ENCODE assay signal across 22 mouse cellular contexts in the genomic region with DNA sequence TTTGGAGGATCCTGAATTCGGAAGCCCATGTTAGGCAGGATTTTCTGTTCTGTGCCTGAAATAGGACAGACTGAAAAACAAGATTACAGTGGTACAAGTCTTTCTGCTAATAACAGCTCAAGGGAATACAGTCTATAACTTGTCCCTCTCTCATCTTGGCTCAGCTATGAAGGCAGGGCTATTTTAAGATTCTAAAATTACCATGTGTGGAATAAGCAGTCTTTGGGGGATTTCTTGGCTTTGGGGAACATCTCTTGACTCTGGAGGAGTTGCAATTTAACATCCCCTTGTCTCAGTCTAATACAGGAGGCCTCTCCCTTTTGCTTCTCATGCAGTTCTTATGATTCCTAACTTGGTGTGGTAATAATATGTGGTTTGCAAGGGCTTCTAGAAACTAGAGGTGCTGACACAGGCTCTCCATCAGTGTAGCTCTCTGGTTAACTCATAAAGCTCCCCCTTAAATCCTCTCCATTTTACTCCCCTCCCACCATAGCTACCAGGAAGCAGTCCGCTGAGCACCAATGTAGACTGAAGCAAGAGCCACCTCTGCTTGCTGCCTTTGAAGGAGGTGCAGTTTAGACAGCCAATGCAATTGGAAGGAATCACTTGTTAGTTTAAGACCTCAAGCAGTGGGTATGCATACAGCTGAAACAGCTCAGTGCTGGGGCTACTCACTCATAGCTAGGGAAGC.
A peak's percentile ranks its signal among the peaks of the same experiment; 100 is the strongest.
DNase-seq lines count a peak whose midpoint lies in the region; ATAC-seq lines count a peak whose summit lies in the region.
"Had no signal": no experiment of that assay in that cellular context is flagged by ENCODE, and none has a peak within 500 bp of the region (broad histone marks: within the 10 kb centered on the region; RNA-seq: fewer than 3 reads in every experiment).

No protein-coding gene starts in this region.

- H3K4me1 ChIP-seq in forebrain, embryonic 16.5 days (replicated peaks; ENCODE audit: control insufficient read depth, insufficient read depth, low read length) = peaks cover 4% of the 10 kb centered on the region; the same call in 1 of the 2 replicates
- H3K4me1 ChIP-seq in forebrain, embryonic 15.5 days = peaks cover 20% of the 10 kb centered on the region; the same call in 1 of the 2 replicates
- peaks cover 6% of the 10 kb centered on the region; the same call in 1 of the 2 replicates for H3K4me1 ChIP-seq in limb, embryonic 13.5 days
- H3K4me1 ChIP-seq in limb, embryonic 10.5 days = peaks cover 12% of the 10 kb centered on the region
- H3K4me1 ChIP-seq in embryonic facial prominence, embryonic 14.5 days (ENCODE audit: control insufficient read depth, insufficient read depth, low read length) = no peaks in the 10 kb centered on the region
- H3K4me1 ChIP-seq: intestine, embryonic 15.5 days; kidney, embryonic 15.5 days had no signal

- no peak overlapping the region for H3K9ac ChIP-seq in forebrain, embryonic 16.5 days (replicated peaks; ENCODE audit: low read depth, low read length)
- H3K9ac ChIP-seq in forebrain, embryonic 15.5 days (replicated peaks) = no peak overlapping the region
- H3K9ac ChIP-seq in limb, embryonic 13.5 days = no peak overlapping the region
- H3K9ac ChIP-seq in embryonic facial prominence, embryonic 14.5 days (ENCODE audit: low read depth, low read length) = no peak overlapping the region
- H3K9ac ChIP-seq: hindbrain, embryonic 14.5 days; intestine, embryonic 15.5 days; kidney, embryonic 15.5 days; liver, postnatal 0 days had no signal

- ATAC-seq in forebrain, embryonic 16.5 days = peak; percentile 37
- no peak for ATAC-seq in forebrain, embryonic 15.5 days (replicated peaks)
- peak; percentile 19; the same call in 1 of the 2 replicates for ATAC-seq in limb, embryonic 13.5 days (ENCODE audit: low FRiP score, low read depth)
- peak; percentile 59; the same call in 1 of the 2 replicates for ATAC-seq in embryonic facial prominence, embryonic 14.5 days (ENCODE audit: low read depth)
- ATAC-seq in megakaryocyte progenitor cell, adult 5-6 weeks (replicated peaks; ENCODE audit: poor library complexity) = no peak
- ATAC-seq: CD4-positive, CD25-positive, alpha-beta regulatory T cell, adult 4 months; intestine, embryonic 15.5 days; liver, postnatal 0 days; Patski had no signal

- no peak overlapping the region for H3K4me2 ChIP-seq in forebrain, embryonic 16.5 days (ENCODE audit: low read length)
- no peak overlapping the region for H3K4me2 ChIP-seq in forebrain, embryonic 15.5 days (replicated peaks)
- no peak overlapping the region for H3K4me2 ChIP-seq in limb, embryonic 13.5 days (replicated peaks)
- no peak overlapping the region for H3K4me2 ChIP-seq in embryonic facial prominence, embryonic 14.5 days (ENCODE audit: low read depth, low read length)
- H3K4me2 ChIP-seq: heart, embryonic 11.5 days; hindbrain, embryonic 14.5 days; intestine, embryonic 15.5 days; kidney, embryonic 15.5 days had no signal

- no peaks in the 10 kb centered on the region for H3K36me3 ChIP-seq in forebrain, embryonic 16.5 days (ENCODE audit: control insufficient read depth, insufficient read depth)
- no peaks in the 10 kb centered on the region for H3K36me3 ChIP-seq in forebrain, embryonic 15.5 days
- H3K36me3 ChIP-seq in limb, embryonic 13.5 days = no peaks in the 10 kb centered on the region
- H3K36me3 ChIP-seq in limb, embryonic 10.5 days = no peaks in the 10 kb centered on the region
- H3K36me3 ChIP-seq in embryonic facial prominence, embryonic 14.5 days (ENCODE audit: control insufficient read depth, insufficient read depth, low read length) = no peaks in the 10 kb centered on the region
- H3K36me3 ChIP-seq: intestine, embryonic 15.5 days; kidney, embryonic 15.5 days had no signal

- no peak overlapping the region for H3K4me3 ChIP-seq in forebrain, embryonic 16.5 days (replicated peaks; ENCODE audit: low read length)
- H3K4me3 ChIP-seq in forebrain, embryonic 15.5 days = no peak overlapping the region
- H3K4me3 ChIP-seq in limb, embryonic 13.5 days = no peak overlapping the region
- H3K4me3 ChIP-seq in limb, embryonic 10.5 days = no peak overlapping the region
- no peak overlapping the region for H3K4me3 ChIP-seq in embryonic facial prominence, embryonic 14.5 days (ENCODE audit: low read depth, low read length)
- H3K4me3 ChIP-seq: intestine, embryonic 15.5 days; kidney, embryonic 15.5 days; megakaryocyte, embryonic 14.5 days; myocyte had no signal

- H3K9me3 ChIP-seq in forebrain, embryonic 16.5 days (ENCODE audit: control insufficient read depth, low read length) = no peaks in the 10 kb centered on the region
- no peaks in the 10 kb centered on the region for H3K9me3 ChIP-seq in forebrain, embryonic 15.5 days
- H3K9me3 ChIP-seq in limb, embryonic 13.5 days = no peaks in the 10 kb centered on the region
- H3K9me3 ChIP-seq in limb, embryonic 10.5 days (replicated peaks) = no peaks in the 10 kb centered on the region
- no peaks in the 10 kb centered on the region for H3K9me3 ChIP-seq in embryonic facial prominence, embryonic 14.5 days (ENCODE audit: control insufficient read depth, low read length)
- H3K9me3 ChIP-seq: intestine, embryonic 15.5 days; kidney, embryonic 15.5 days; megakaryocyte, embryonic 14.5 days had no signal

- H3K27ac ChIP-seq in forebrain, embryonic 16.5 days (ENCODE audit: low read length) = no peak overlapping the region
- no peak overlapping the region for H3K27ac ChIP-seq in forebrain, embryonic 15.5 days (replicated peaks)
- no peak overlapping the region for H3K27ac ChIP-seq in limb, embryonic 13.5 days
- H3K27ac ChIP-seq in limb, embryonic 10.5 days = no peak overlapping the region
- H3K27ac ChIP-seq in embryonic facial prominence, embryonic 14.5 days (replicated peaks; ENCODE audit: low read depth, low read length) = no peak overlapping the region
- H3K27ac ChIP-seq: hindbrain, embryonic 14.5 days; intestine, embryonic 15.5 days; kidney, embryonic 15.5 days had no signal

- 81% methylated on average over 2 of the region's 2 CpGs for WGBS in forebrain, embryonic 16.5 days
- WGBS in forebrain, embryonic 15.5 days = 90% methylated on average over 2 of the region's 2 CpGs
- WGBS in limb, embryonic 13.5 days = 78% methylated on average over 2 of the region's 2 CpGs
- WGBS in limb, embryonic 10.5 days = 91% methylated on average over 2 of the region's 2 CpGs
- 81% methylated on average over 2 of the region's 2 CpGs for WGBS in embryonic facial prominence, embryonic 14.5 days

- no peak for DNase-seq in limb, embryonic 10.5 days (ENCODE audit: low spot score)
- peak; percentile 75 for DNase-seq in embryonic facial prominence, embryonic 14.5 days (ENCODE audit: low spot score)
- DNase-seq in skeletal muscle tissue, adult 2 months (ENCODE audit: low read depth, low spot score) = peak; percentile 5
- DNase-seq in ovary, adult 18-20 months (ENCODE audit: low spot score) = no peak
- DNase-seq: adrenal gland, adult 8-10 months; cerebellum, postnatal 10 days; heart, postnatal 14 days; liver; liver, postnatal 0 days; lung, postnatal 10 days had no signal

- H3K27me3 ChIP-seq in forebrain, embryonic 16.5 days (replicated peaks; ENCODE audit: control insufficient read depth, insufficient read depth, low read length) = no peaks in the 10 kb centered on the region
- H3K27me3 ChIP-seq in forebrain, embryonic 15.5 days = no peaks in the 10 kb centered on the region
- no peaks in the 10 kb centered on the region for H3K27me3 ChIP-seq in limb, embryonic 13.5 days
- peaks cover 6% of the 10 kb centered on the region; the same call in 1 of the 2 replicates for H3K27me3 ChIP-seq in limb, embryonic 10.5 days (ENCODE audit: low read depth, poor library complexity, severe bottlenecking)
- H3K27me3 ChIP-seq in embryonic facial prominence, embryonic 14.5 days (replicated peaks; ENCODE audit: control insufficient read depth, insufficient read depth, low read length) = no peaks in the 10 kb centered on the region
- H3K27me3 ChIP-seq: intestine, embryonic 15.5 days; kidney, embryonic 15.5 days; megakaryocyte, embryonic 14.5 days had no signal

Comparison
In these comparisons a context has a peak if more than half of its experiments do, and no peak if none do; other contexts are left out.
1. ATAC-seq: peak in forebrain, embryonic 16.5 days (single experiment), limb, embryonic 13.5 days (single experiment) and embryonic facial prominence, embryonic 14.5 days (single experiment); none in forebrain, embryonic 15.5 days (single experiment) and megakaryocyte progenitor cell, adult 5-6 weeks (single experiment).
2. DNase-seq: peak in embryonic facial prominence, embryonic 14.5 days (single experiment) and skeletal muscle tissue, adult 2 months (single experiment); none in limb, embryonic 10.5 days (single experiment) and ovary, adult 18-20 months (single experiment).